Mouse (Mus musculus): Measurements from ENCODE around the gene Map2k4.

DNA sequence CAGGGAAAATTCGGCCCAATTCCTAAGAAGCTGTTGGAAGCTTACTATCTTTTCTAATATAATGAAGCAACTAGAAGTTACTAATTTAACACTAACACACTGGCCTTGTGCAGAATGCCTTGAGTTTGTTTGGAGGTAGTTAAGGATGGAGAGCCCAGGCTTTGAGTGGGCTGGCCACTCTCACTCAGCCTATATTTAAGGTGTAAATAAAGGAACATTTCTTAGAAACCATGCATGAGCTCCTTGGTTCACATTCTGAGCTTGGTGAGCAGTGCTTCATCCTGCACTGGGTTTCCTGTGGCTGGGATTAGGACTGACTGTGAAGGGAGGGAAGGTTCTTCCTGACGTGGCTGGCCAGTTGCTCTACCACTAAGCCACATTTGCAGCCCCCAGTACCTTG lies 64.4 kb downstream of the Map2k4 start:
- no peak for TF ChIP-seq CTCF (IDR thresholded peaks at IDR 0.05; ENCODE audit: insufficient read depth, low read length)
- TF ChIP-seq POLR2A (IDR thresholded peaks at IDR 0.05; ENCODE audit: borderline replicate concordance, extremely low read depth, low read depth, low read length) = no peak

Data from lung, adult 2 months (tissue).